ENCODE assay signal across 8 mouse cellular contexts in genomic region chr10:44268145-44268860, GRCm38 (mm10). TPM values are rescaled to one million over a fixed set of nuclear protein-coding genes. Genes with fewer than 3 reads are reported as not detected.
DNase-seq lines count a peak whose midpoint lies in the region; ATAC-seq lines count a peak whose summit lies in the region.

TSS of gene Atg5 (plus strand) at chr10:44268358.

- DNase-seq in MEL-GATA-1-ER (ENCODE audit: extremely low read depth, low read depth), result peak; percentile 85
- DNase-seq in cerebellum, adult 8-10 months, result peak; percentile 96
- peak; percentile 98 for DNase-seq in forelimb bud, embryonic 11.5 days (ENCODE audit: low read depth, low spot score)
- DNase-seq in layer of hippocampus, adult 9-10 months (ENCODE audit: low spot score), result peak; percentile 94
- peak; percentile 98 for DNase-seq in ovary, postnatal 10 days (ENCODE audit: low spot score)
- DNase-seq in thymus, postnatal 10 days (ENCODE audit: low spot score in 2 of 2), result peak; percentile 91 to 96

- H3K9me3 ChIP-seq in lung, embryonic 16.5 days (ENCODE audit: control insufficient read depth, low read length), result no peaks in the 10 kb centered on the region

- peaks cover 20% of the 10 kb centered on the region for H3K4me1 ChIP-seq in lung, embryonic 16.5 days (replicated peaks; ENCODE audit: control insufficient read depth, insufficient read depth, low read length)

- H3K9ac ChIP-seq in lung, embryonic 16.5 days (ENCODE audit: low read length), result peak within 1 kb of the TSS; percentile 93

- ATAC-seq in hematopoietic stem cell, adult 5-6 weeks (replicated peaks in 1 of 2; ENCODE audit: insufficient read depth in 1 of 2, low FRiP score in 2 of 2, low TSS enrichment in 1 of 2, low read depth in 1 of 2, poor library complexity in 2 of 2, severe bottlenecking in 2 of 2), result peak; percentile 95 to 98
- ATAC-seq in lung, embryonic 16.5 days (ENCODE audit: low read depth), result peak; percentile 98

- peak within 1 kb of the TSS; percentile 96 for H3K27ac ChIP-seq in lung, embryonic 16.5 days (ENCODE audit: low read length)

- H3K4me2 ChIP-seq in lung, embryonic 16.5 days (ENCODE audit: low read depth, low read length), result peak within 1 kb of the TSS; percentile 85

- 0% methylated on average over 63 of the region's 63 CpGs for WGBS in lung, embryonic 16.5 days

- H3K4me3 ChIP-seq in lung, embryonic 16.5 days (ENCODE audit: low read length), result peak within 1 kb of the TSS; percentile 94

- no peaks in the 10 kb centered on the region for H3K36me3 ChIP-seq in lung, embryonic 16.5 days (ENCODE audit: control insufficient read depth, insufficient read depth, low read length)

- no peaks in the 10 kb centered on the region for H3K27me3 ChIP-seq in lung, embryonic 16.5 days (ENCODE audit: control insufficient read depth, insufficient read depth, low read depth, low read length)

RNA-seq across cellular contexts. Expression of gene Atg5, which starts in this region (rescaled TPM):
- total RNA-seq in hematopoietic stem cell, adult 5-6 weeks (2017), result 25.1 and 33.5 TPM in 2 replicates
- 44.7 and 50.3 TPM in 2 replicates for polyA plus RNA-seq in lung, embryonic 16.5 days (2015; fragmentation: Nextera tagmentation; extraction: Ambion mirVana)

Comparison
In these comparisons a context has a peak if more than half of its experiments do, and no peak if none do; other contexts are left out.
1. Peak in every context shown above with its lines: DNase-seq, ATAC-seq, H3K4me3 ChIP-seq and H3K27ac ChIP-seq.